Mouse (Mus musculus) left cerebral cortex, postnatal 10 days (tissue): ENCODE measurements around the gene Fam120b. TPM values are rescaled to one million over a fixed set of nuclear protein-coding genes. Genes with fewer than 3 reads are reported as not detected.
A peak's percentile ranks its signal among the peaks of the same experiment; 100 is the strongest.

ENCODE experiments used
- DNase-seq, 2 experiments: peaks; one replicate each; pipeline ENCODE4 v3.0.0; 2021 to 2022; ENCODE audit warnings: low spot score in 2 of 2, mixed read lengths in 1 of 2; ENCODE audit errors: extremely low spot score in 1 of 2
- intact Hi-C: fragments of 180-260 bp; cut with DNase I; formaldehyde crosslinking; loops from one replicate; pipeline ENCODE4 v1.15.1; 2025
- total RNA-seq, 2 experiments: library from RNA; stranded (reverse); gene quantifications; 2 replicates each; pipeline ENCODE4 v1.2.3; 2021

The Fam120b gene
- total RNA-seq, 2 experiments from 2014 or later, result 33.5 to 35.8 TPM

- peak in 1 of 2 experiments; percentile 62 for DNase-seq
- intact Hi-C loops, result loop anchor here (1.0 to 5.0 kb wide), 2 partner anchors 196 to 313 kb away; no protein-coding TSS in a partner anchor
These were observed 18.1 kb upstream of the Fam120b start for GRCm38 (mm10) chr17:15377901-15378300.

GRCm38 (mm10) chr17:15378413-15379109 lies 17.4 kb upstream of the Fam120b start:
- no peak for DNase-seq
- intact Hi-C loops, result loop anchor here (1.0 to 5.0 kb wide), 2 partner anchors 196 to 313 kb away; no protein-coding TSS in a partner anchor

GRCm38 (mm10) chr17:15379741-15380526 lies 16.1 kb upstream of the Fam120b start:
- no peak for DNase-seq
- intact Hi-C loops, result loop anchor here (5.0 kb wide), 1 partner anchor 198 kb away; no protein-coding TSS in a partner anchor

- intact Hi-C loops, result no loop called here
- peak in 1 of 2 experiments; percentile 64 for DNase-seq
These were observed 15.4 kb upstream of the Fam120b start for GRCm38 (mm10) chr17:15380641-15381051.

- DNase-seq, result no peak
- intact Hi-C loops, result no loop called here
These were observed 14.7 kb upstream of the Fam120b start for GRCm38 (mm10) chr17:15381092-15381860.

- DNase-seq, result no peak
- intact Hi-C loops, result no loop called here
These were observed 13.9 kb upstream of the Fam120b start for GRCm38 (mm10) chr17:15381869-15382660.

- no peak for DNase-seq
- intact Hi-C loops, result no loop called here
These were observed 12.6 kb upstream of the Fam120b start for GRCm38 (mm10) chr17:15383360-15383759.

- intact Hi-C loops, result no loop called here
- DNase-seq, result no peak
These were observed 7.1 kb upstream of the Fam120b start for GRCm38 (mm10) chr17:15388892-15389291.

- intact Hi-C loops, result no loop called here
These were observed 6.6 kb upstream of the Fam120b start for GRCm38 (mm10) chr17:15389356-15389755.

GRCm38 (mm10) chr17:15401716-15402115 lies 5.7 kb downstream of the Fam120b start:
- intact Hi-C loops, result no loop called here
- DNase-seq, result no peak

More at GRCm38 (mm10) chr17:15389356-15389755, 6.6 kb upstream of the Fam120b start:
- DNase-seq, result no peak

- DNase-seq, result no peak
- intact Hi-C loops, result no loop called here
These were observed 10.6 kb downstream of the Fam120b start for GRCm38 (mm10) chr17:15406576-15406975.

GRCm38 (mm10) chr17:15409261-15409660 lies 13.3 kb downstream of the Fam120b start:
- intact Hi-C loops, result no loop called here

GRCm38 (mm10) chr17:15410861-15411260 lies 14.9 kb downstream of the Fam120b start:
- intact Hi-C loops, result no loop called here
- DNase-seq, result no peak

More at GRCm38 (mm10) chr17:15409261-15409660, 13.3 kb downstream of the Fam120b start:
- DNase-seq, result no peak

GRCm38 (mm10) chr17:15416596-15417215 lies 20.7 kb downstream of the Fam120b start:
- no peak for DNase-seq
- intact Hi-C loops, result no loop called here

- intact Hi-C loops, result no loop called here
These were observed 23.5 kb downstream of the Fam120b start for GRCm38 (mm10) chr17:15419534-15419933.

GRCm38 (mm10) chr17:15420021-15420603 lies 24.1 kb downstream of the Fam120b start:
- DNase-seq, result no peak
- intact Hi-C loops, result loop anchor here (5.0 kb wide), 1 partner anchor 42 kb away; no protein-coding TSS in a partner anchor

More at GRCm38 (mm10) chr17:15419534-15419933, 23.5 kb downstream of the Fam120b start:
- DNase-seq, result no peak

GRCm38 (mm10) chr17:15421446-15421845 lies 25.4 kb downstream of the Fam120b start:
- DNase-seq, result no peak
- intact Hi-C loops, result loop anchor here (5.0 kb wide), 1 partner anchor 41 kb away; no protein-coding TSS in a partner anchor
